Mouse (Mus musculus): ENCODE results near the gene Tmem202. TPM values are rescaled to one million over a fixed set of nuclear protein-coding genes. Genes with fewer than 3 reads are reported as not detected.

Gene Tmem202
- polyA plus RNA-seq, 1 experiment, result not detected

DNA sequence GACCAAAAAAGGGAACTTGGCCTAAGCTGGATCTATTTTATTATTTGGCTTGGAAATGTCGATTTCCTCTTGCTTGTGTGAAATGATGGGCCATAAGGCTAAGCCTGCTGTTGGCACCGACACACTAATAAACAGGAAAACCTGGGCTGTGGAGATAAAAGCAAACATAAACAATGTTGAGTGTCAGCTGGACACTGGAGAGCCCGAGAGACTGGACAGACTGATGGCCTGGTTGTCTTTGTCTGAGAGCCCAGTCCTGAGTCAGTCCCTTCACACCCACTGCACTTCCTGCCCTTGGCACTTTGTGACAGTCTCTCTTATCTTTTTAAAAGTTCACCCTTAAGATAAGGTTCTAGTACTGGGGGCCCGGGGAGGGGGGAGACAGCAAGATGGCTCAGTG, 16.7 kb downstream of the Tmem202 start:
- TF ChIP-seq CTCF (conservative IDR thresholded peaks at IDR 0.05; ENCODE audit: insufficient read depth, insufficient read length, low read depth, low read length) (no peak), POLR2A (IDR thresholded peaks at IDR 0.05; ENCODE audit: low read depth, low read length) (no peak)
- H3K36me3 ChIP-seq (ENCODE audit: control insufficient read depth, insufficient read depth, low read length), result no peaks in the 10 kb centered on the region
- H3K27ac ChIP-seq (ENCODE audit: insufficient read depth, low read depth, low read length), result no peak overlapping the region
- H3K27me3 ChIP-seq (replicated peaks; ENCODE audit: control insufficient read depth, insufficient read depth, low read length), result no peaks in the 10 kb centered on the region
- 50% methylated on average over 4 of the region's 4 CpGs for whole genome bisulfite sequencing
- H3K4me3 ChIP-seq (ENCODE audit: insufficient read depth, low read depth, low read length), result no peak overlapping the region
- no peaks in the 10 kb centered on the region for H3K4me1 ChIP-seq (ENCODE audit: control insufficient read depth, insufficient read depth, low read length)
- DNase-seq, result peak; percentile 78

DNA sequence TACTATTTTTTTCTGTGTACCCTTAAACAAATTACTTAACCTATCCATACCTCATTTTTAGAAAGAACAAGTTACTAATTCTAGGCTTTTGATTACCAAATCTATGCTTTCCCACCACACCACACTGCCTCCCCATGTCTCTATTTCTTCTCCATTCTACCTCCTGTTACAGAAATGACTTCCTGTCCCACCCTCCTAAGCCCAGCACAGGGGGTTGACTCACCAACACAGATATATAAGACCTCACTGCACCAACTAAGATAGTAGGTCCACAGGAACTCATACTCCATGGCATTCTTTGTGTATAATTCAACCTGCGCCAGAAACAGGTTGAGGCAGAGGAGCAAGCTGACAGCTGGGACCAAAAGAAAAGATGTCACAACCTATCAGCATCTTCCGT, 20.3 kb downstream of the Tmem202 start:
- Histone ChIP-seq H3K4me3 (ENCODE audit: insufficient read depth, low read depth, low read length) (no peak overlapping the region), H3K36me3 (ENCODE audit: control insufficient read depth, insufficient read depth, low read length) (no peaks in the 10 kb centered on the region), H3K27ac (ENCODE audit: insufficient read depth, low read depth, low read length) (no peak overlapping the region), H3K4me1 (ENCODE audit: control insufficient read depth, insufficient read depth, low read length) (no peaks in the 10 kb centered on the region), H3K27me3 (replicated peaks; ENCODE audit: control insufficient read depth, insufficient read depth, low read length) (no peaks in the 10 kb centered on the region)
- DNase-seq, result no peak
- WGBS, result 92% methylated on average over 2 of the region's 2 CpGs
- no peak for TF ChIP-seq CTCF (conservative IDR thresholded peaks at IDR 0.05; ENCODE audit: insufficient read depth, insufficient read length, low read depth, low read length)
- TF ChIP-seq POLR2A (IDR thresholded peaks at IDR 0.05; ENCODE audit: low read depth, low read length), result no peak

DNA sequence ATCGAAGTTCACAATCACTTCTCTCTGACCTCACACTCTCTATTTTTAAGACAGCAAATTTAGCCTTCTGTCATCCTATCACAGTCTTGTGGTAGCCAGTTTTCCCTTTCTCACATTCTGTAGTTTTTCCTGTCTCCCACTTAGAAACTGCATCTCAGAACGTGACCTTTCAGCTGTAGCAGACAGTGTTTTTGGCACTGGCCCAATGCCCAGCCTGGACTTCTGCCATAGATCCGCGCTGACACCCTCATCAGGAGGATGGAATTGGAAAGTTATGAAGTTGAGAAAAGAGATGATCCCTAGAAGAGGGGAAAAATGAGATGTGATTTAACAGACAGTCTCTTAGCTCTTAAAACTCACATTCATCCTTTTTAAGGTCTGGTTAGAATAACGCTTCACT, 20.7 kb downstream of the Tmem202 start:
- H3K4me3 ChIP-seq (ENCODE audit: insufficient read depth, low read depth, low read length), result no peak overlapping the region
- 48% methylated on average over 5 of the region's 5 CpGs for WGBS
- TF ChIP-seq CTCF (conservative IDR thresholded peaks at IDR 0.05; ENCODE audit: insufficient read depth, insufficient read length, low read depth, low read length) (no peak), POLR2A (IDR thresholded peaks at IDR 0.05; ENCODE audit: low read depth, low read length) (no peak)

DNA sequence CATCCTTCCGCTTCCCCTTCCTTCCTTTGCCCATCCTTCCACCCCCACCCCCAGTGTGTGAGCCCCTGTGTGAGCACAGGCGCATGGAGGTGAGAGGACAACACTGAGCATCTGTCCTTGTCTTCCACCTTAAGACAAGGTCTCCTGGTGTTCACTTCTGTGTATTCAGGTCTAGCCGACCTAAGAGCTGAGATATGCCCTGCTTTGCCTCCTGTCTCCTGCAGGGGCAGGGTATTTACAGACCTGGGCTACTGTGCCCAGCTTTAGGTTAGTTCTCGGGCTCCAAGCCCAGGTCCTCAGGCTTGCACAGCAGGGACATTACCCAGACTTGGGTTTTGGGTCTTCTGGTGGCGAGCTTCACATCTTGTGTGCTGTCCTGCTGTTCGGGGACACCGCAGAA, 22.5 kb downstream of the Tmem202 start:
- WGBS, result 56% methylated on average over 7 of the region's 7 CpGs
- Histone ChIP-seq H3K27ac (ENCODE audit: insufficient read depth, low read depth, low read length) (no peak overlapping the region), H3K4me1 (ENCODE audit: control insufficient read depth, insufficient read depth, low read length) (no peaks in the 10 kb centered on the region), H3K4me3 (ENCODE audit: insufficient read depth, low read depth, low read length) (no peak overlapping the region), H3K36me3 (ENCODE audit: control insufficient read depth, insufficient read depth, low read length) (no peaks in the 10 kb centered on the region), H3K27me3 (replicated peaks; ENCODE audit: control insufficient read depth, insufficient read depth, low read length) (no peaks in the 10 kb centered on the region)
- TF ChIP-seq CTCF (conservative IDR thresholded peaks at IDR 0.05; ENCODE audit: insufficient read depth, insufficient read length, low read depth, low read length) (peak; percentile 34; the same call in 1 of the 2 replicates), POLR2A (IDR thresholded peaks at IDR 0.05; ENCODE audit: low read depth, low read length) (no peak)
- no peak for DNase-seq

More for the DNA sequence above, 20.7 kb downstream of the Tmem202 start:
- H3K4me1 ChIP-seq (ENCODE audit: control insufficient read depth, insufficient read depth, low read length), result no peaks in the 10 kb centered on the region
- no peaks in the 10 kb centered on the region for H3K27me3 ChIP-seq (replicated peaks; ENCODE audit: control insufficient read depth, insufficient read depth, low read length)
- DNase-seq, result peak; percentile 57
- H3K27ac ChIP-seq (ENCODE audit: insufficient read depth, low read depth, low read length), result no peak overlapping the region
- H3K36me3 ChIP-seq (ENCODE audit: control insufficient read depth, insufficient read depth, low read length), result no peaks in the 10 kb centered on the region

DNA sequence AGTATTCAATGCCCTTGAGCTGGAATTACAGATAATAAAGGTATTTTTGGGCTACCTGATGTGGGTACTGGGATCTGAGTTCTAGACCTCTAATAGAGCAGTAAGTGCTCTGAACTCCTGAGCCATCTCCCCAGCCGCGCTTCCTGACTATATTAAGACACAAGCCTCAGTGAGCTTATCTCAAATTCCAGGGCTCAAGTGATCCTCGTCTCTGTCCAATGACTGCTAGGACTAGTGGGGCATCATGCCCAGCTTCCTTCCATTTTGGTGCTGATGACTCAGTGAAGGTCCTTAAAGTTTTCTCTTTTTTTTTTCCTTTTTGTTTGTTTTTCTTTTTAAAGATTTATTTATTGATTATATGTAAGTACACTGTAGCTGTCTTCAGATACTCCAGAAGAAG, 24.6 kb downstream of the Tmem202 start:
- no peak overlapping the region for H3K27ac ChIP-seq (ENCODE audit: insufficient read depth, low read depth, low read length)
- WGBS, result 50% methylated on average over 3 of the region's 3 CpGs
- DNase-seq, result no peak
- H3K4me1 ChIP-seq (ENCODE audit: control insufficient read depth, insufficient read depth, low read length), result no peaks in the 10 kb centered on the region
- no peak for TF ChIP-seq POLR2A (IDR thresholded peaks at IDR 0.05; ENCODE audit: low read depth, low read length)
- TF ChIP-seq CTCF (conservative IDR thresholded peaks at IDR 0.05; ENCODE audit: insufficient read depth, insufficient read length, low read depth, low read length), result no peak
- H3K36me3 ChIP-seq (ENCODE audit: control insufficient read depth, insufficient read depth, low read length), result no peaks in the 10 kb centered on the region
- H3K4me3 ChIP-seq (ENCODE audit: insufficient read depth, low read depth, low read length), result no peak overlapping the region
- H3K27me3 ChIP-seq (replicated peaks; ENCODE audit: control insufficient read depth, insufficient read depth, low read length), result no peaks in the 10 kb centered on the region

DNA sequence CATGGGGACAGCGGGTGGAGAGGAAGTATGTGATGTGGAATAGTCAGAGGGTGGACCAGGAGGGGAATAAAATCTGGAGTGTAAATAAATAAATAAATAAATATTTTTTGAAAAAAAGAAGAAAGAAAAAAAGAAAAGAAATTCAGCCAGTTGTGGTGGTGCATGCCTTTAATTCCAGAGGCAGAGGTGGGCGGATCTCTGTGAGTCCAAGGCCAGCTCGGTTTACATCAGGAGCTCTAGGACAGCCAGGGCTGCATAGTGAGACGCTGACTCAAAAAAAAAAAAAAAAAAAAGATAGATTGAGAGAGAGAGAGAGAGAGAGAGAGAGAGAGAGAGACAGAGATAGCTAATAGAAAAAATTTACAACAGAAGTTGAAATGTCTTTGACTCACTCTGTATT, 27.3 kb downstream of the Tmem202 start:
- 42% methylated on average over 4 of the region's 4 CpGs for WGBS
- H3K27ac ChIP-seq (ENCODE audit: insufficient read depth, low read depth, low read length), result no peak overlapping the region
- H3K4me3 ChIP-seq (ENCODE audit: insufficient read depth, low read depth, low read length), result no peak overlapping the region
- TF ChIP-seq CTCF (conservative IDR thresholded peaks at IDR 0.05; ENCODE audit: insufficient read depth, insufficient read length, low read depth, low read length) (no peak), POLR2A (IDR thresholded peaks at IDR 0.05; ENCODE audit: low read depth, low read length) (no peak)
- no peaks in the 10 kb centered on the region for H3K4me1 ChIP-seq (ENCODE audit: control insufficient read depth, insufficient read depth, low read length)
- no peak for DNase-seq
- H3K27me3 ChIP-seq (replicated peaks; ENCODE audit: control insufficient read depth, insufficient read depth, low read length), result no peaks in the 10 kb centered on the region
- no peaks in the 10 kb centered on the region for H3K36me3 ChIP-seq (ENCODE audit: control insufficient read depth, insufficient read depth, low read length)

DNA sequence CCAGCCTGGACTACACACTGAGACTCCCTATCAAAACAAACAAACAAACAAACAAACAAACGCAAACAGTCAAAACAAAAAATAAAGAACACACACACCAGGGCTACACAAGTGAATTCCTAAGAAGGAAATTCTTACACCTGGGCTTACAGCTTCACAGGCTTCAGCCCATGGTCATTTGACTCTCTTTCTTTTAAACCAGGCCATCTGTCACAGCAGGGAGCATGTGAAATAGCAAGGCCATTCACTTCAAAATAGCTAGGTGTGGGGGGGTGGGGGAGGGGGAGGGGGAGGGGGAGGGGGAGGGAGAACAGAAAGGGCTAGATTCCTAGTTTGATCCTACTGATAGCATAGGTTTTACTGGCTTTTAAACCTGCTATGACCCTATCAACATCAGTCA, 31.5 kb downstream of the Tmem202 start:
- Histone ChIP-seq H3K27me3 (replicated peaks; ENCODE audit: control insufficient read depth, insufficient read depth, low read length) (no peaks in the 10 kb centered on the region), H3K4me1 (ENCODE audit: control insufficient read depth, insufficient read depth, low read length) (no peaks in the 10 kb centered on the region), H3K36me3 (ENCODE audit: control insufficient read depth, insufficient read depth, low read length) (no peaks in the 10 kb centered on the region), H3K4me3 (ENCODE audit: insufficient read depth, low read depth, low read length) (no peak overlapping the region), H3K27ac (ENCODE audit: insufficient read depth, low read depth, low read length) (no peak overlapping the region)
- TF ChIP-seq POLR2A (IDR thresholded peaks at IDR 0.05; ENCODE audit: low read depth, low read length), result no peak
- TF ChIP-seq CTCF (conservative IDR thresholded peaks at IDR 0.05; ENCODE audit: insufficient read depth, insufficient read length, low read depth, low read length), result no peak
- no peak for DNase-seq
- 52% methylated on average over 1 of the region's 1 CpGs for WGBS

DNA sequence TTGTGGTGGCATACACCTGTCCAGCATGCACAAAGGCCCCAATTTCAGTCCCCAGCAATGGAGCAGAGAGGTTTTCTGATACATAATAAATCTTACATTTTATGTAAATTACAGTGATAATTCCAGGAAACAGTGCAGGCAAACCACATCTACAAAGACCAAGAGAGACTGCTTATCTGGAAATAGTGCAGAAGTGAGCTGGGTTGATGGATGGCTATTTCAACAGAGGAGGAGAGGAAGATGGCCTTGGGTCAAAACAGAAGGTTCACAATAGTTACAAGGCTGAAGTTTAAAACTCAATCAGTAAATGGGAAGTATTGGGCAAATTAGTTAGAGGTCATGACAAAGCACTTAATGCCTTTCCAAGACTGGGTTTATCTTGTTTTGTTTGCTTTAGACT, 52.3 kb downstream of the Tmem202 start:
- peak overlapping the region; percentile 85 for H3K27ac ChIP-seq (ENCODE audit: insufficient read depth, low read depth, low read length)
- peak overlapping the region; percentile 92 for H3K4me3 ChIP-seq (ENCODE audit: insufficient read depth, low read depth, low read length)
- peak; percentile 7 for DNase-seq
- no peaks in the 10 kb centered on the region for H3K27me3 ChIP-seq (replicated peaks; ENCODE audit: control insufficient read depth, insufficient read depth, low read length)
- TF ChIP-seq CTCF (conservative IDR thresholded peaks at IDR 0.05; ENCODE audit: insufficient read depth, insufficient read length, low read depth, low read length), result no peak
- no peak for TF ChIP-seq POLR2A (IDR thresholded peaks at IDR 0.05; ENCODE audit: low read depth, low read length)
- peaks cover 6% of the 10 kb centered on the region; the same call in 1 of the 2 replicates for H3K4me1 ChIP-seq (ENCODE audit: control insufficient read depth, insufficient read depth, low read length)
- H3K36me3 ChIP-seq (ENCODE audit: control insufficient read depth, insufficient read depth, low read length), result no peaks in the 10 kb centered on the region
